Mouse (Mus musculus): ENCODE results near the gene Bhlha9. TPM values are rescaled to one million over a fixed set of nuclear protein-coding genes. Genes with fewer than 3 reads are reported as not detected.
A peak's percentile ranks its signal among the peaks of the same experiment; 100 is the strongest.
"Not testable (repeated sequence)": the region's sequence is repeated elsewhere in the genome, so short reads cannot be mapped to it uniquely, and the experiment has no call there.

Bhlha9 gene
- polyA plus RNA-seq, 1 experiment from 2014 or later, result 0.18 TPM

DNA sequence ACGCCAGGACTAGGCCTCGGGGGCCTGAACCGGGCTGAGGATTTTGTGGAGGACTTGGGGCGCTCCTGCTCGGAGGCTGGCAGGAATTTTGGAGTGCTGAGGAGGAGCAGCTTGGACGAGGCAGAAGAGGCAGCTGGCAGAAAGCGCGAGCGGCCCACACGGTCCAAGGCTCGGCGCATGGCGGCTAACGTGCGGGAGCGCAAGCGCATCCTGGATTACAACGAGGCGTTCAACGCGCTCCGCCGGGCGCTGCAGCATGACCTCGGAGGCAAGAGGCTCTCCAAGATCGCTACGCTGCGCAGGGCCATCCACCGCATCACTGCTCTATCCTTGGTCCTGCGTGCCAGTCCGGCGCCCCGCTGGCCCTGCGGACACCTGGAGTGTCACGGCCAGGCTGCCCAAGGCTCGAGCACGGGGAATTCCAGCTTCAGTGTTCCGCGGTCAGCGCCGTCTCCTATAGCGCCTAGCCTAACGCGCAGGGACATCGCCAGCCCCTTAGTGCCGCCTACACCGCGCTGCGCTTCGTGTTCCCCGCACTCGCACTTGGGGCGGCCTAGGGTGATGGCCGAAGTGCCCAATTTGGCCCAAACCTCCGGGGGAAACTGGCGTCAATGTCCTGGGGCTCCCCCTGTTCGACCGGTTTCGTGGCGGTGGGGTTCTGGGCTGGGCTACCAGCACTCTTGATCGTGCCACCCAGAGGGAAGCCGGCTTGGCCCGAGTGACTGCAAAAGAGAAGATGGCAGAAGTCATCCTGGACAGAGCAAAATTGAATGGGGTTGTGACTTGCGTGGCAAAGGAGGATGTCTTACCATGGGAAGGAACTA, 503 bp downstream of the Bhlha9 start:
- no peak overlapping the region for H3K27ac ChIP-seq
- H3K9me3 ChIP-seq (replicated peaks), result no peaks in the 10 kb centered on the region
- no peak for ATAC-seq (ENCODE audit: low FRiP score)
- H3K4me2 ChIP-seq (replicated peaks), result peak overlapping the region; percentile 66
- peaks cover 78% of the 10 kb centered on the region for H3K27me3 ChIP-seq
- H3K4me3 ChIP-seq, result peak overlapping the region; percentile 39
- H3K36me3 ChIP-seq, result no peaks in the 10 kb centered on the region
- peak overlapping the region; percentile 59 for H3K9ac ChIP-seq
- WGBS, result 2% methylated on average over 64 of the region's 64 CpGs
- peaks cover 9% of the 10 kb centered on the region for H3K4me1 ChIP-seq

GRCm38 (mm10) chr11:76674199-76674598, 1.9 kb downstream of the Bhlha9 start:
- Histone ChIP-seq H3K9me3 (replicated peaks) (no peaks in the 10 kb centered on the region), H3K27me3 (peaks cover 76% of the 10 kb centered on the region), H3K4me1 (peaks cover 9% of the 10 kb centered on the region), H3K4me3 (no peak overlapping the region), H3K9ac (no peak overlapping the region), H3K4me2 (replicated peaks) (no peak overlapping the region), H3K27ac (no peak overlapping the region), H3K36me3 (no peaks in the 10 kb centered on the region)
- no peak for ATAC-seq (ENCODE audit: low FRiP score)
- 61% methylated on average over 8 of the region's 8 CpGs for WGBS

DNA sequence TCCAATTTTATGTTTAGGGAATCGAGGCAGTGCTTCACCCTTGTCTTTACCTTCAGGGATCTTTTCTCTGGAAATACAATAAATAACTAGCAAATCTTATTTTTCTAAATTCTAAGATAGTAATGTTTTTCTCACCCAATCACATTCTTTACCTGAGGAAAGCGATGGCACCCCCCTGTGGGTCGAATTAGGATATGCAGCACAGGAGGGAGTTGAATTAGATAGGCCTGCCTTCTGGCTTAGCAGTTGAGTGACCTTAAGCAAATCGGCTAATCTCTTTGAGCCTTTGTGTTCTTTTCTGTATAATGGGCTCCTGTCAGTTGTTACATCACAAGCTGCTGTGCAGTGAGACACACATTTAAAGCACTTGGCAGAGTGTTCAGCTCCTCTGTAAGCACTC, 2.4 kb downstream of the Bhlha9 start:
- H3K4me1 ChIP-seq, result peaks cover 9% of the 10 kb centered on the region
- no peak overlapping the region for H3K4me2 ChIP-seq (replicated peaks)
- WGBS, result 48% methylated on average over 4 of the region's 4 CpGs
- no peak overlapping the region for H3K27ac ChIP-seq
- no peak overlapping the region for H3K9ac ChIP-seq
- H3K27me3 ChIP-seq, result peaks cover 74% of the 10 kb centered on the region
- H3K4me3 ChIP-seq, result no peak overlapping the region
- no peaks in the 10 kb centered on the region for H3K9me3 ChIP-seq (replicated peaks)
- ATAC-seq (ENCODE audit: low FRiP score), result no peak
- no peaks in the 10 kb centered on the region for H3K36me3 ChIP-seq

GRCm38 (mm10) chr11:76679508-76679907, 7.2 kb downstream of the Bhlha9 start, which contains the start of gene Trarg1:
Trarg1 (plus strand) TSS chr11:76679808.
- not testable (repeated sequence) for ATAC-seq (ENCODE audit: low FRiP score); H3K4me3 ChIP-seq; H3K27ac ChIP-seq; H3K9me3 ChIP-seq (replicated peaks); H3K9ac ChIP-seq; H3K4me2 ChIP-seq (replicated peaks); H3K36me3 ChIP-seq; H3K4me1 ChIP-seq
- 54% methylated on average over 7 of the region's 8 CpGs for WGBS
- peaks cover 31% of the 10 kb centered on the region for H3K27me3 ChIP-seq

DNA sequence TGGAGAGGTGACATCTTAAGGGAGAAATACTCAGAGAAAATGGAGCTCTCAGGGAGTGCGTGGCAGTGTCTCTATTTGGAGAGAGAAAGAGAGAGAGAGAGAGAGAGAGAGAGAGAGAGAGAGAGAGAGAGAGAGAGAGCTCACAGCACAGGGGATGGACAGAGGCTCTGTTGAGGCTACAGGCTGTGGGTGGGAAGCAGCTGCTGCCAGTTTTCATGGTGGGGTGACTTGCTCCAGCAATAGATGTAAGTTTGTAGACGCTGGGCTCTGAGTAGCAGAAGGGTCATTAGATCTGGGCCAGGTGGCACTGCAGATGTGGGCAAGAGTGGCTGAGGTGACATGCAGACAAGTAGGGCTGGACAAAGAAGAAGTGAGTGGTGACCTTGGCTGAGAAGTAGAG, 13.3 kb downstream of the Bhlha9 start:
- 75% methylated on average over 2 of the region's 2 CpGs for WGBS
- Histone ChIP-seq H3K9ac (no peak overlapping the region), H3K36me3 (no peaks in the 10 kb centered on the region), H3K4me1 (no peaks in the 10 kb centered on the region), H3K27ac (no peak overlapping the region), H3K9me3 (replicated peaks) (no peaks in the 10 kb centered on the region), H3K4me2 (replicated peaks) (no peak overlapping the region), H3K4me3 (no peak overlapping the region), H3K27me3 (peaks cover 3% of the 10 kb centered on the region; the same call in 1 of the 2 replicates)
- ATAC-seq (ENCODE audit: low FRiP score), result no peak

DNA sequence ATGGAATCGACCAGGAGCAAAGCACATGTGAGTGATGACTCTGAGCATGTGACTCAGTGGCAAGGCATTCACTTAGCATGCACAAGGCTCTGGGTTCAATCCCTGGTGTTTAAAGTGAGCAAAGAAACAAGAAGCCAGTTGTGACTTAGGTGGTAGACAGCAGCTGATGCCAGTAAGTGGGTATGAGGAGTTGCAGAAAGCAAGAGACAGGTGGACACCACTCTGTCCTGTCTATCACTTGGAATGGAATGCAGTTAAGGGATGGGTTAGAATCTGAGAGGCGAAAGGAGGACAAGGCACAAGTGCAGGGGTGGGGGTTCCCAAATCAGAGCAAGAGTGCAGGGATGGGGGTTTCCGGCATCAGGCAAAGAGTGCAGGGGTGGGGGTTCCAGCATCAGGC, 19.8 kb downstream of the Bhlha9 start:
- no peaks in the 10 kb centered on the region for H3K4me1 ChIP-seq
- ATAC-seq (ENCODE audit: low FRiP score), result no peak
- H3K27ac ChIP-seq, result no peak overlapping the region
- H3K9ac ChIP-seq, result no peak overlapping the region
- 76% methylated on average over 3 of the region's 3 CpGs for WGBS
- H3K9me3 ChIP-seq (replicated peaks), result no peaks in the 10 kb centered on the region
- no peak overlapping the region for H3K4me2 ChIP-seq (replicated peaks)
- H3K27me3 ChIP-seq, result peaks cover 6% of the 10 kb centered on the region; the same call in 1 of the 2 replicates
- H3K36me3 ChIP-seq, result no peaks in the 10 kb centered on the region
- no peak overlapping the region for H3K4me3 ChIP-seq

- no peaks in the 10 kb centered on the region for H3K36me3 ChIP-seq
- 72% methylated on average over 6 of the region's 6 CpGs for WGBS
- no peak overlapping the region for H3K27ac ChIP-seq
- no peak for ATAC-seq (ENCODE audit: low FRiP score)
- no peaks in the 10 kb centered on the region for H3K9me3 ChIP-seq (replicated peaks)
- no peak overlapping the region for H3K9ac ChIP-seq
- H3K4me1 ChIP-seq, result no peaks in the 10 kb centered on the region
- no peak overlapping the region for H3K4me3 ChIP-seq
- no peak overlapping the region for H3K4me2 ChIP-seq (replicated peaks)
- H3K27me3 ChIP-seq, result 0 out of 2 replicates have a peak, but pooled peaks cover 3% of the 10 kb centered on the region
These were observed 23.5 kb downstream of the Bhlha9 start for GRCm38 (mm10) chr11:76695810-76696209.

DNA sequence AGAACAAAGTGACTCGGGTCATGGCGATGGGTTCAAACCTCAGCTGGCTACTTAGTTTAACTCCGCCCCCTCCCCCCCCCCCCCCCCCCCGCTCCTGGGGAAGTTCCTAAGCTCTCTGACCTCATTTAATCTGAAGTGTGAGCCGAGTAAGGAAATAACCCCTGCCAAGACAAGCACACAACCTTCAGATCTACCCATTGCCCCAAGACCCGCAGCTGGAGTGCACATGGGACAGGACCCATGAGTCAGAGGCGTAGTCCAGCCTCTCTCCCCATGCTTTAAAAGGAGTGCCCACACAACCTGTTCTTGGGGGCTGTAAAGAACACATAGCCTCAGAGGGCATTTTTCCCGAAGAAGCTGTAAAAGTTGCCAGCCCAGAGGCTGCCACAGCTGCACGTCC, 27.4 kb downstream of the Bhlha9 start:
- WGBS, result 59% methylated on average over 9 of the region's 9 CpGs
- Histone ChIP-seq H3K36me3 (no peaks in the 10 kb centered on the region), H3K4me1 (no peaks in the 10 kb centered on the region), H3K9me3 (replicated peaks) (no peaks in the 10 kb centered on the region), H3K4me2 (replicated peaks) (no peak overlapping the region), H3K27ac (no peak overlapping the region), H3K9ac (no peak overlapping the region), H3K4me3 (no peak overlapping the region), H3K27me3 (no peaks in the 10 kb centered on the region)
- no peak for ATAC-seq (ENCODE audit: low FRiP score)

- Histone ChIP-seq H3K9ac (no peak overlapping the region), H3K27me3 (no peaks in the 10 kb centered on the region), H3K27ac (no peak overlapping the region), H3K4me1 (peaks cover 15% of the 10 kb centered on the region), H3K36me3 (no peaks in the 10 kb centered on the region), H3K9me3 (replicated peaks) (no peaks in the 10 kb centered on the region), H3K4me3 (no peak overlapping the region), H3K4me2 (replicated peaks) (no peak overlapping the region)
- 85% methylated on average over 3 of the region's 3 CpGs for WGBS
- ATAC-seq (ENCODE audit: low FRiP score), result no peak
These were observed 35.4 kb downstream of the Bhlha9 start for GRCm38 (mm10) chr11:76707656-76708055.

GRCm38 (mm10) chr11:76708066-76708465, 35.8 kb downstream of the Bhlha9 start:
- no peaks in the 10 kb centered on the region for H3K9me3 ChIP-seq (replicated peaks)
- H3K27ac ChIP-seq, result no peak overlapping the region
- H3K4me3 ChIP-seq, result no peak overlapping the region
- no peaks in the 10 kb centered on the region for H3K27me3 ChIP-seq
- no peak overlapping the region for H3K4me2 ChIP-seq (replicated peaks)
- peaks cover 15% of the 10 kb centered on the region for H3K4me1 ChIP-seq
- no peak for ATAC-seq (ENCODE audit: low FRiP score)
- H3K9ac ChIP-seq, result no peak overlapping the region
- 91% methylated on average over 1 of the region's 1 CpGs for WGBS
- H3K36me3 ChIP-seq, result no peaks in the 10 kb centered on the region

DNA sequence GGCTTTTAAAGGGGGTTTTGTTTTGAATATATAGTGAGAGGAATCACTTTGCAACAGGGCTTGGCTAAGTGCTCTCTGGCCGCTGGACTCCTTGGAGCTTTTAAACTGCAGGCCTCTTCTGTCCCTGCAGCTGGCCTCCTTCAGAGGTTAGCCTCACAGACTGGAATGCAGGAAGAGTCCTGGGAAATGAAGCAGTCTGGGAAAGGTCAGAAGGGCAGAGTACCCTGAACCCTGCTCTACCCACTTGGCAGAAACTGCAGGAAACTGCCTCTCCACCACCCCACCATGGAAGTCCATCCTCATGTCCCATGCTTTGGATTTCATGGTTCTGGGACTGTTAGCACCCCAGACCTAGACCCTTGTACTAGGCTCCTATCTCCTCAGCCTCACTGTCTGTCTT, 36.6 kb downstream of the Bhlha9 start:
- Histone ChIP-seq H3K9me3 (replicated peaks) (no peaks in the 10 kb centered on the region), H3K4me2 (replicated peaks) (no peak overlapping the region), H3K27me3 (no peaks in the 10 kb centered on the region), H3K9ac (no peak overlapping the region), H3K27ac (no peak overlapping the region), H3K36me3 (no peaks in the 10 kb centered on the region), H3K4me3 (no peak overlapping the region), H3K4me1 (peaks cover 15% of the 10 kb centered on the region)
- ATAC-seq (ENCODE audit: low FRiP score), result no peak
- WGBS, result 52% methylated on average over 1 of the region's 1 CpGs

DNA sequence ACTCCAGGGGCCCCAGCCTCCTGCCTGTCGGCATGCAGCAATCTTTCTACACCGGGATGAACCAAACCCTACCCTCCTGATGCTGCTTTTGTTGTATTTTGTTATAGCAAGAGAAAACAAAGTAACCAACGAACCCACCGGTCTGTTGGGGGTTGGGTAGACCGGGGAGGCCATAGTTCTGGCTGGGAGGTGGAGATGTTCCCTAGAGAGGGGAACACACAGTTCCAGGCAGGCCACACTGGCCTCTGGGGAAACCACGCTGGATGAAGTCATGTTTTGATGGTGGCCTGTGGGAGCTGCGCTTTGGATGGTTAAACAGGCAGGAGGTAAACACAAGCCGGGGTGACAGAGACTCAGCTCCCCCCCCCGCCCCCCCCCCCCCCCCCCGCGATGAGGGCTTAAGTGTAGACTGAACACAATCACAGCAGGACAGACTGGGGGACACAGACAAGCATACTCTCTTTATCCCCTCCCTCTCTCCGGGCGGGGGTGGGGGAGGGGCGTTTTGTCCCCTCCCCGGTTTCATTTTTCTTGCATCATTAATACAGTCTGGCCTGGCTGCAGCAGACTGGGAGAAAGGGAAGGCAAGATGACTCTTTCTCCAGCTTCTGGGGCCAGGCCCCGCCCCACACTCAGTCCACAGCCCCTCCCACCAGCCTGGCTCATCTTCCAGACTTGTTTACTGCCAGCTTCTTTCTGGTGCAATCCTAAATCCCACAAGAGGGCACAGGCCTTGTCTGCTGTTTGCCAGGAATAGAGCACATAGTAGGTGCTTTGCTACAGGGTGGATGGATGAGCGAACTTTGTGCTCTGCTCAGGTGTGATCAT, 37.6 kb downstream of the Bhlha9 start:
- no peak overlapping the region; the same call in 1 of the 2 replicates for H3K27ac ChIP-seq
- peaks cover 15% of the 10 kb centered on the region for H3K4me1 ChIP-seq
- no peaks in the 10 kb centered on the region for H3K27me3 ChIP-seq
- no peaks in the 10 kb centered on the region for H3K36me3 ChIP-seq
- 24% methylated on average over 13 of the region's 17 CpGs for WGBS
- ATAC-seq (ENCODE audit: low FRiP score), result no peak
- no peak overlapping the region for H3K9ac ChIP-seq
- H3K4me3 ChIP-seq, result no peak overlapping the region
- H3K9me3 ChIP-seq (replicated peaks), result no peaks in the 10 kb centered on the region
- H3K4me2 ChIP-seq (replicated peaks), result no peak overlapping the region; the same call in 1 of the 2 replicates

Measured in hindbrain, embryonic 12.5 days (tissue).